Mouse (Mus musculus) layer of hippocampus, postnatal 10 days (tissue): ENCODE results near the gene Gli3. TPM values are rescaled to one million over a fixed set of nuclear protein-coding genes. Genes with fewer than 3 reads are reported as not detected.

Experiments used
- DNase-seq, 2 experiments: peaks; one replicate each; pipeline ENCODE4 v3.0.0; 2021; ENCODE audit warnings: low spot score in 2 of 2
- total RNA-seq, 2 experiments: library from RNA; stranded (reverse); gene quantifications; 2 replicates each; pipeline ENCODE4 v1.2.3; 2021

Gene Gli3
- total RNA-seq, 2 experiments from 2014 or later, result 10.1 to 13.0 TPM

GRCm38 (mm10) chr13:15488065-15488464 is 25.0 kb downstream of the Gli3 start:
- DNase-seq, result no peak

GRCm38 (mm10) chr13:15495820-15496219 is 32.8 kb downstream of the Gli3 start:
- DNase-seq, result no peak

GRCm38 (mm10) chr13:15498338-15498737 is 35.3 kb downstream of the Gli3 start:
- no peak for DNase-seq

- DNase-seq, result no peak
Observed at GRCm38 (mm10) chr13:15510925-15511324, 47.9 kb downstream of the Gli3 start.

- no peak for DNase-seq
Observed at GRCm38 (mm10) chr13:15513114-15513513, 50.1 kb downstream of the Gli3 start.

- DNase-seq, result no peak
Observed at GRCm38 (mm10) chr13:15514082-15514481, 51.0 kb downstream of the Gli3 start.

GRCm38 (mm10) chr13:15517048-15517760 is 54.2 kb downstream of the Gli3 start:
- no peak for DNase-seq

- no peak for DNase-seq
Observed at GRCm38 (mm10) chr13:15520353-15520752, 57.3 kb downstream of the Gli3 start.

GRCm38 (mm10) chr13:15522153-15522552 is 59.1 kb downstream of the Gli3 start:
- DNase-seq, result no peak

- no peak for DNase-seq
Observed at GRCm38 (mm10) chr13:15524208-15524607, 61.2 kb downstream of the Gli3 start.

GRCm38 (mm10) chr13:15526691-15527090 is 63.7 kb downstream of the Gli3 start:
- no peak for DNase-seq

- no peak for DNase-seq
Observed at GRCm38 (mm10) chr13:15531568-15531967, 68.5 kb downstream of the Gli3 start.

- DNase-seq, result no peak
Observed at GRCm38 (mm10) chr13:15537206-15537605, 74.2 kb downstream of the Gli3 start.

- no peak for DNase-seq
Observed at GRCm38 (mm10) chr13:15537611-15538010, 74.6 kb downstream of the Gli3 start.

GRCm38 (mm10) chr13:15538389-15538788 is 75.4 kb downstream of the Gli3 start:
- DNase-seq, result no peak

GRCm38 (mm10) chr13:15542053-15542452 is 79.0 kb downstream of the Gli3 start:
- no peak for DNase-seq

- no peak for DNase-seq
Observed at GRCm38 (mm10) chr13:15543169-15543887, 80.3 kb downstream of the Gli3 start.

GRCm38 (mm10) chr13:15543888-15544640 is 81.0 kb downstream of the Gli3 start:
- DNase-seq, result peak in 1 of 2 experiments; percentile 21

GRCm38 (mm10) chr13:15545346-15545896 is 82.4 kb downstream of the Gli3 start:
- peak in 1 of 2 experiments; percentile 37 for DNase-seq

GRCm38 (mm10) chr13:15546258-15546657 is 83.2 kb downstream of the Gli3 start:
- DNase-seq, result no peak

GRCm38 (mm10) chr13:15549466-15549865 is 86.4 kb downstream of the Gli3 start:
- no peak for DNase-seq
